Mouse (Mus musculus) sigmoid colon, adult 10 weeks (tissue): ENCODE results near the gene Gm8247. TPM values are rescaled to one million over a fixed set of nuclear protein-coding genes. Genes with fewer than 3 reads are reported as not detected.

Experiments used
- polyA plus RNA-seq: library from polyadenylated mRNA; stranded (reverse); fragments of 350-450 nt; fragmentation: Illumina TruSeq; extraction: RNeasy Lipid Tissue Mini Kit (QIAGEN cat#74804); gene quantifications from one replicate; pipeline ENCODE4 v1.2.3, GENCODE M21; 2014; ENCODE audit warnings: low read depth, low replicate concordance

Gene Gm8247
- not detected for polyA plus RNA-seq

GRCm38 (mm10) chr14:44582853-44583252, at the start of gene Gm8247:
Gene Gm8247, plus strand, starts transcription at chr14:44583153.

GRCm38 (mm10) chr14:44627737-44628136, 44.8 kb downstream of the Gm8247 start, which contains the start of gene Gm5624:
Gene Gm5624, minus strand, starts transcription at chr14:44627938.

Other genes with a start within 250 kb of the Gm8247 start
- not detected for gene Gm5930, start 244.6 kb upstream of the Gm8247 start, polyA plus RNA-seq
- not detected for gene Gm8229, start 217.8 kb upstream of the Gm8247 start, polyA plus RNA-seq
- not detected for gene Gm3371, start 172.5 kb upstream of the Gm8247 start, polyA plus RNA-seq
- not detected for gene Gm8232, start 149.5 kb upstream of the Gm8247 start, polyA plus RNA-seq
- gene BC061237, start 90.7 kb upstream of the Gm8247 start, polyA plus RNA-seq: not detected
- not detected for gene Gm17093, start 64.9 kb upstream of the Gm8247 start, polyA plus RNA-seq
- gene Gm5624, start 44.8 kb downstream of the Gm8247 start, polyA plus RNA-seq: not detected
- gene Gm8257, start 123.3 kb downstream of the Gm8247 start, polyA plus RNA-seq: not detected
- not detected for gene Gm8267, start 167.2 kb downstream of the Gm8247 start, polyA plus RNA-seq